Mouse (Mus musculus) colon, adult 2 months (tissue): ENCODE results near the gene Adprhl2. TPM values are rescaled to one million over a fixed set of nuclear protein-coding genes. Genes with fewer than 3 reads are reported as not detected.

Experiments
- polyA plus RNA-seq: library from polyadenylated mRNA; depleted of rRNA; stranded (reverse); fragments of >200 nt; gene quantifications from 2 replicates; pipeline ENCODE4 v1.2.3, GENCODE M21; 2012; rRNA removed

The Adprhl2 gene
- polyA plus RNA-seq, result 48.0 and 57.9 TPM in 2 replicates

GRCm38 (mm10) chr4:126321111-126321853 lies at the start of gene Adprhl2:
TSS of gene Adprhl2 (minus strand) at chr4:126321703.

GRCm38 (mm10) chr4:126325281-126325861 lies 3.9 kb upstream of the Adprhl2 start, which contains the start of gene Tekt2:
TSS of gene Tekt2 (minus strand) at chr4:126325688.

GRCm38 (mm10) chr4:126286492-126286891 lies 35.0 kb downstream of the Adprhl2 start, which contains the start of gene Col8a2:
TSS of gene Col8a2 (plus strand) at chr4:126286793.

Other genes with a start within 250 kb of the Adprhl2 start
- gene Lsm10, start 225.1 kb downstream of the Adprhl2 start, polyA plus RNA-seq, result 21.2 and 25.2 TPM in 2 replicates
- 36.5 and 38.8 TPM in 2 replicates for gene Stk40, start 217.7 kb downstream of the Adprhl2 start, polyA plus RNA-seq
- gene Eva1b, start 174.0 kb downstream of the Adprhl2 start, polyA plus RNA-seq, result 78.9 and 83.2 TPM in 2 replicates
- 19.7 and 25.5 TPM in 2 replicates for gene Sh3d21, start 158.2 kb downstream of the Adprhl2 start, polyA plus RNA-seq
- 31.9 and 36.5 TPM in 2 replicates for gene Thrap3, start 118.9 kb downstream of the Adprhl2 start, polyA plus RNA-seq
- gene Map7d1, start 65.4 kb downstream of the Adprhl2 start, polyA plus RNA-seq, result 62.3 and 63.5 TPM in 2 replicates
- gene Trappc3, start 59.4 kb downstream of the Adprhl2 start, polyA plus RNA-seq, result 30.9 and 35.9 TPM in 2 replicates
- 2.5 and 2.7 TPM in 2 replicates for gene Col8a2, start 34.9 kb downstream of the Adprhl2 start, polyA plus RNA-seq
- 1.8 TPM in 2 replicates for gene Tekt2, start 4.0 kb upstream of the Adprhl2 start, polyA plus RNA-seq
- gene Ago3, start 107.9 kb upstream of the Adprhl2 start, polyA plus RNA-seq, result 18.1 and 18.6 TPM in 2 replicates
- 12.1 and 12.4 TPM in 2 replicates for gene Ago1, start 146.9 kb upstream of the Adprhl2 start, polyA plus RNA-seq
- gene Ago4, start 211.8 kb upstream of the Adprhl2 start, polyA plus RNA-seq, result 1.1 and 1.3 TPM in 2 replicates
- gene Clspn, start 235.2 kb upstream of the Adprhl2 start, polyA plus RNA-seq, result 0.47 and 0.60 TPM in 2 replicates